Mouse (Mus musculus) stomach, embryonic 14.5 days (tissue): ENCODE measurements around the gene Fam187a. TPM values are rescaled to one million over a fixed set of nuclear protein-coding genes. Genes with fewer than 3 reads are reported as not detected.

Experiments used
- ATAC-seq: fragments of 200-750 bp; cut with Nextera tagmentation; 2 replicates; pipeline ENCODE4 v1.8.0; 2017; ENCODE audit warnings: low read depth, moderate TSS enrichment; ENCODE audit not compliant: insufficient number of reproducible peaks, insufficient read depth, low FRiP score
- H3K27ac ChIP-seq: fragments of 300-500 bp; sonication (generic); 2 replicates; pipeline ENCODE4 v1.5.1; 2014; ENCODE audit warnings: mild to moderate bottlenecking, low read length, moderate library complexity, mixed read lengths
- H3K27me3 ChIP-seq: fragments of 300-500 bp; sonication (generic); 2 replicates; pipeline ENCODE4 v1.6.1; 2014; ENCODE audit warnings: low read length, control low read depth, mixed read lengths; ENCODE audit not compliant: control insufficient read depth, insufficient read depth
- H3K36me3 ChIP-seq: fragments of 300-500 bp; sonication (generic); 2 replicates; pipeline ENCODE4 v1.6.1; 2014; ENCODE audit warnings: mild to moderate bottlenecking, control low read depth, low read length, moderate library complexity, mixed read lengths; ENCODE audit not compliant: control insufficient read depth, insufficient read depth
- H3K4me1 ChIP-seq: fragments of 300-500 bp; sonication (generic); 2 replicates; pipeline ENCODE4 v1.6.1; 2014; ENCODE audit warnings: low read length, control low read depth, mixed read lengths; ENCODE audit not compliant: control insufficient read depth, insufficient read depth
- H3K4me2 ChIP-seq: fragments of 300-500 bp; sonication (generic); replicated peaks from 2 replicates; pipeline ENCODE4 v1.6.1; 2014; ENCODE audit warnings: low read depth, low read length, control low read depth
- H3K4me3 ChIP-seq: fragments of 300-500 bp; sonication (generic); 2 replicates; pipeline ENCODE4 v1.5.1; 2014; ENCODE audit warnings: low read depth, low read length, control low read depth
- H3K9ac ChIP-seq: fragments of 300-500 bp; sonication (generic); replicated peaks from 2 replicates; pipeline ENCODE4 v1.6.1; 2014; ENCODE audit warnings: low read depth, mild to moderate bottlenecking, control low read depth, low read length, moderate library complexity, mixed read lengths
- H3K9me3 ChIP-seq: fragments of 300-500 bp; sonication (generic); 2 replicates; pipeline ENCODE4 v1.6.1; 2016; ENCODE audit warnings: low read depth, low read length, control low read depth; ENCODE audit not compliant: control insufficient read depth
- WGBS: fragments of 180-500 bp; shearing (Covaris S2); extraction: QIAGEN DNeasy Blood & Tissue Kit; methylation state at CpG from one replicate; pipeline ENCODE4 v1.1.7; 2014; 5-methylcytosine and 5-hydroxymethylcytosine counted together
- polyA plus RNA-seq: library from polyadenylated mRNA; unstranded; fragments of >200 nt; fragmentation: Nextera tagmentation; extraction: Ambion mirVana; gene quantifications from 2 replicates; pipeline ENCODE4 v1.2.1, GENCODE M21; 2014

The Fam187a gene
- polyA plus RNA-seq, 1 experiment from 2014 or later: not detected

GRCm38 (mm10) chr11:102887433-102887832 lies 2.5 kb downstream of the Fam187a start:
- Histone ChIP-seq H3K36me3 (no peaks in the 10 kb centered on the region), H3K4me2 (no peak overlapping the region), H3K4me1 (no peaks in the 10 kb centered on the region), H3K27ac (no peak overlapping the region), H3K9me3 (no peaks in the 10 kb centered on the region), H3K27me3 (no peaks in the 10 kb centered on the region), H3K4me3 (no peak overlapping the region), H3K9ac (no peak overlapping the region)
- ATAC-seq: no peak
- WGBS: 85% methylated on average over 5 of the region's 5 CpGs

GRCm38 (mm10) chr11:102888135-102888534 lies 3.2 kb downstream of the Fam187a start:
- WGBS: 72% methylated on average over 3 of the region's 3 CpGs
- no peaks in the 10 kb centered on the region for H3K27me3 ChIP-seq
- ATAC-seq: no peak
- H3K36me3 ChIP-seq: no peaks in the 10 kb centered on the region
- H3K4me3 ChIP-seq: no peak overlapping the region
- H3K4me1 ChIP-seq: no peaks in the 10 kb centered on the region
- no peak overlapping the region for H3K4me2 ChIP-seq
- H3K9ac ChIP-seq: no peak overlapping the region
- no peak overlapping the region for H3K27ac ChIP-seq
- no peaks in the 10 kb centered on the region for H3K9me3 ChIP-seq

GRCm38 (mm10) chr11:102890096-102890495 lies 5.1 kb downstream of the Fam187a start:
- Histone ChIP-seq H3K27me3 (no peaks in the 10 kb centered on the region), H3K4me3 (no peak overlapping the region), H3K36me3 (no peaks in the 10 kb centered on the region), H3K9ac (no peak overlapping the region), H3K27ac (no peak overlapping the region), H3K4me1 (0 out of 2 replicates have a peak, but pooled peaks cover 3% of the 10 kb centered on the region), H3K9me3 (no peaks in the 10 kb centered on the region), H3K4me2 (no peak overlapping the region)
- no peak for ATAC-seq
- 74% methylated on average over 5 of the region's 5 CpGs for WGBS

GRCm38 (mm10) chr11:102893015-102893651 lies 8.2 kb downstream of the Fam187a start:
- H3K4me1 ChIP-seq: 0 out of 2 replicates have a peak, but pooled peaks cover 3% of the 10 kb centered on the region
- peak overlapping the region; percentile 34 for H3K4me3 ChIP-seq
- peak overlapping the region; percentile 72 for H3K4me2 ChIP-seq
- H3K27ac ChIP-seq: no peak overlapping the region
- 4% methylated on average over 43 of the region's 43 CpGs for WGBS
- no peaks in the 10 kb centered on the region for H3K9me3 ChIP-seq
- no peaks in the 10 kb centered on the region for H3K36me3 ChIP-seq
- peak; percentile 76 for ATAC-seq
- no peaks in the 10 kb centered on the region for H3K27me3 ChIP-seq
- H3K9ac ChIP-seq: peak overlapping the region; percentile 45

- no peak overlapping the region for H3K4me3 ChIP-seq
- H3K9ac ChIP-seq: no peak overlapping the region
- H3K27ac ChIP-seq: no peak overlapping the region
- 92% methylated on average over 4 of the region's 4 CpGs for WGBS
- no peaks in the 10 kb centered on the region for H3K9me3 ChIP-seq
- 0 out of 2 replicates have a peak, but pooled peaks cover 3% of the 10 kb centered on the region for H3K4me1 ChIP-seq
- no peak for ATAC-seq
- H3K36me3 ChIP-seq: no peaks in the 10 kb centered on the region
- H3K4me2 ChIP-seq: no peak overlapping the region
- H3K27me3 ChIP-seq: no peaks in the 10 kb centered on the region
Measured at GRCm38 (mm10) chr11:102894716-102895115, 9.7 kb downstream of the Fam187a start.

GRCm38 (mm10) chr11:102895779-102896178 lies 10.8 kb downstream of the Fam187a start:
- Histone ChIP-seq H3K9ac (no peak overlapping the region), H3K27me3 (no peaks in the 10 kb centered on the region), H3K4me3 (no peak overlapping the region), H3K9me3 (no peaks in the 10 kb centered on the region), H3K4me2 (no peak overlapping the region), H3K36me3 (no peaks in the 10 kb centered on the region), H3K27ac (no peak overlapping the region), H3K4me1 (0 out of 2 replicates have a peak, but pooled peaks cover 3% of the 10 kb centered on the region)
- WGBS: 54% methylated on average over 9 of the region's 9 CpGs
- ATAC-seq: peak; percentile 59; the same call in 1 of the 2 replicates

GRCm38 (mm10) chr11:102896641-102897040 lies 11.7 kb downstream of the Fam187a start:
- H3K4me1 ChIP-seq: 0 out of 2 replicates have a peak, but pooled peaks cover 3% of the 10 kb centered on the region
- no peak overlapping the region for H3K9ac ChIP-seq
- no peaks in the 10 kb centered on the region for H3K9me3 ChIP-seq
- no peak overlapping the region for H3K4me2 ChIP-seq
- H3K27ac ChIP-seq: no peak overlapping the region
- no peaks in the 10 kb centered on the region for H3K27me3 ChIP-seq
- H3K36me3 ChIP-seq: no peaks in the 10 kb centered on the region
- 77% methylated on average over 20 of the region's 20 CpGs for WGBS
- no peak for ATAC-seq
- no peak overlapping the region for H3K4me3 ChIP-seq

GRCm38 (mm10) chr11:102898408-102898807 lies 13.4 kb downstream of the Fam187a start:
- WGBS: 74% methylated on average over 9 of the region's 9 CpGs
- 0 out of 2 replicates have a peak, but pooled peaks cover 1% of the 10 kb centered on the region for H3K4me1 ChIP-seq
- no peaks in the 10 kb centered on the region for H3K36me3 ChIP-seq
- no peaks in the 10 kb centered on the region for H3K27me3 ChIP-seq
- no peak for ATAC-seq
- no peaks in the 10 kb centered on the region for H3K9me3 ChIP-seq
- H3K4me3 ChIP-seq: no peak overlapping the region
- H3K9ac ChIP-seq: no peak overlapping the region
- no peak overlapping the region for H3K4me2 ChIP-seq
- no peak overlapping the region for H3K27ac ChIP-seq

GRCm38 (mm10) chr11:102900763-102901162 lies 15.8 kb downstream of the Fam187a start, which contains the start of gene Gfap:
Gene Gfap (minus strand): TSS chr11:102900912.
- no peak within 1 kb of the TSS for H3K4me2 ChIP-seq
- peak; percentile 29; the same call in 1 of the 2 replicates for ATAC-seq
- no peaks in the 10 kb centered on the region for H3K4me1 ChIP-seq
- no peaks in the 10 kb centered on the region for H3K9me3 ChIP-seq
- no peak within 1 kb of the TSS for H3K4me3 ChIP-seq
- 12% methylated on average over 7 of the region's 7 CpGs for WGBS
- H3K9ac ChIP-seq: no peak within 1 kb of the TSS
- peaks cover 7% of the 10 kb centered on the region; the same call in 1 of the 2 replicates for H3K36me3 ChIP-seq
- no peak within 1 kb of the TSS for H3K27ac ChIP-seq
- H3K27me3 ChIP-seq: no peaks in the 10 kb centered on the region
